Mouse (Mus musculus) neural tube, embryonic 14.5 days (tissue): ENCODE results near the gene Otof. TPM values are rescaled to one million over a fixed set of nuclear protein-coding genes. Genes with fewer than 3 reads are reported as not detected.

Experiments
- ATAC-seq: fragments of 200-750 bp; cut with Nextera tagmentation; 2 replicates; pipeline ENCODE4 v1.8.0; 2017; ENCODE audit warnings: low read depth, mild to moderate bottlenecking, moderate TSS enrichment, moderate library complexity
- H3K27ac ChIP-seq: fragments of 300-500 bp; sonication (generic); 2 replicates; pipeline ENCODE4 v1.5.1; 2014; ENCODE audit warnings: low read depth, mild to moderate bottlenecking, control low read depth, low read length, moderate library complexity, mixed read lengths
- H3K27me3 ChIP-seq: fragments of 300-500 bp; sonication (generic); 2 replicates; pipeline ENCODE4 v1.6.1; 2014; ENCODE audit warnings: low read length; ENCODE audit not compliant: control insufficient read depth, insufficient read depth
- H3K36me3 ChIP-seq: fragments of 300-500 bp; sonication (generic); 2 replicates; pipeline ENCODE4 v1.6.1; 2014; ENCODE audit warnings: low read length, mixed read lengths; ENCODE audit not compliant: control insufficient read depth, insufficient read depth
- H3K4me1 ChIP-seq: fragments of 300-500 bp; sonication (generic); 2 replicates; pipeline ENCODE4 v1.6.1; 2014; ENCODE audit warnings: low read length; ENCODE audit not compliant: control insufficient read depth, insufficient read depth
- H3K4me2 ChIP-seq: fragments of 300-500 bp; sonication (generic); 2 replicates; pipeline ENCODE4 v1.6.1; 2014; ENCODE audit warnings: mild to moderate bottlenecking, low read depth, low read length, control low read depth
- H3K4me3 ChIP-seq: fragments of 300-500 bp; sonication (generic); 2 replicates; pipeline ENCODE4 v1.5.1; 2014; ENCODE audit warnings: low read depth, low read length, control low read depth, mixed read lengths
- H3K9ac ChIP-seq: fragments of 300-500 bp; sonication (generic); replicated peaks from 2 replicates; pipeline ENCODE4 v1.6.1; 2014; ENCODE audit warnings: low read depth, mild to moderate bottlenecking, control low read depth, low read length, mixed read lengths
- H3K9me3 ChIP-seq: fragments of 300-500 bp; sonication (generic); 2 replicates; pipeline ENCODE4 v1.6.1; 2016; ENCODE audit warnings: low read length; ENCODE audit not compliant: control insufficient read depth
- WGBS: fragments of 180-500 bp; shearing (Covaris S2); extraction: QIAGEN DNeasy Blood & Tissue Kit; methylation state at CpG from one replicate; pipeline ENCODE4 v1.1.7; 2014; 5-methylcytosine and 5-hydroxymethylcytosine counted together
- polyA plus RNA-seq: library from polyadenylated mRNA; unstranded; fragments of >200 nt; fragmentation: Nextera tagmentation; extraction: Ambion mirVana; gene quantifications from 2 replicates; pipeline ENCODE4 v1.2.1, GENCODE M21; 2014

Otof gene
- 2.5 and 5.8 TPM in 2 replicates for polyA plus RNA-seq

DNA sequence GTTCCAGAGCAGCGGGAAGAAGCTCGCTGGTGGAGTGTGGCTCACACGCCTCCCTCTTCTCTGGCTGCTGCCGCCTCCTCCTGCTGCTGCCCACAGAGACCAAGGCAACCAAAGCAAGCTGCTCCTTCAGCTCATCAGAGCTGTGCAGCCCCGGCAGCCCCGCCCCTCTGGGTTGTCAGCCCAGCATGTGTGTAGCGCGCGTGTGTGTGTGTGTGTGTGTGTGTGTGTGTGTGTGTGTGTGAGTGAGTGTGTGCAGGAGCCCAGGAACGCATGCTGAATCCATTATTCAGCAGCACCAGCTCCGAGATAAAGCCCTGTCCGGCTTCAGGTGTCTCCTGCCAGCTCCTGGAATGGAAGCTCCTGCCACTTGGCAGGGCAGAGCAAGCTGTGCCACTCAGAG, at the start of gene Otof:
TSS of gene Otof (minus strand) at position 112 of the 400 bp plus-strand sequence.
- no peak within 1 kb of the TSS for H3K4me3 ChIP-seq
- peak within 1 kb of the TSS; percentile 29; the same call in 1 of the 2 replicates for H3K4me2 ChIP-seq
- no peaks in the 10 kb centered on the region for H3K36me3 ChIP-seq
- WGBS: 28% methylated on average over 12 of the region's 12 CpGs
- no peaks in the 10 kb centered on the region for H3K9me3 ChIP-seq
- peak; percentile 68 for ATAC-seq
- no peak within 1 kb of the TSS for H3K9ac ChIP-seq
- peaks cover 11% of the 10 kb centered on the region for H3K4me1 ChIP-seq
- H3K27me3 ChIP-seq: no peaks in the 10 kb centered on the region
- H3K27ac ChIP-seq: no peak within 1 kb of the TSS

DNA sequence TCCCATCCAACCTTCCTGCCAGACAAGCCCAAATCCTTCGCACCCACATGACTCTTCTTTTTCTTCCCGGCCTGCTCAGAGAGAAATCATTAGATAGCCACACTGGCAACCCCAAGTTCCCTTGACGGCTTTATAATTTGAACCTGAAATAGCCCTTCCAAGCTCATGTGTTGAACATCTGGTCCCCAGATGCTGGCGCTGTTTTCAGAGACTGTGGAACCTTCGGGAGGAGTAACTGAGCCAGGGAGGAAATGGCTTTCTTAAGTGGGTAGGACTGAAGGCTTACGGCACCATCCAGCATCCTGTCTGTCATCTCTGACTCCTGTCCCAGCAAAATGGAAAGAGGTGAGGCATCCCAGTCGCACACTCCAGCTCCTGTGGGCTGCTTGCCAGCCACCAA, 35.6 kb upstream of the Otof start:
- H3K4me3 ChIP-seq: no peak overlapping the region
- no peak overlapping the region for H3K27ac ChIP-seq
- no peaks in the 10 kb centered on the region for H3K36me3 ChIP-seq
- no peak overlapping the region for H3K9ac ChIP-seq
- H3K4me2 ChIP-seq: no peak overlapping the region
- WGBS: 74% methylated on average over 7 of the region's 7 CpGs
- ATAC-seq: no peak
- no peaks in the 10 kb centered on the region for H3K9me3 ChIP-seq
- no peaks in the 10 kb centered on the region for H3K27me3 ChIP-seq
- no peaks in the 10 kb centered on the region for H3K4me1 ChIP-seq

DNA sequence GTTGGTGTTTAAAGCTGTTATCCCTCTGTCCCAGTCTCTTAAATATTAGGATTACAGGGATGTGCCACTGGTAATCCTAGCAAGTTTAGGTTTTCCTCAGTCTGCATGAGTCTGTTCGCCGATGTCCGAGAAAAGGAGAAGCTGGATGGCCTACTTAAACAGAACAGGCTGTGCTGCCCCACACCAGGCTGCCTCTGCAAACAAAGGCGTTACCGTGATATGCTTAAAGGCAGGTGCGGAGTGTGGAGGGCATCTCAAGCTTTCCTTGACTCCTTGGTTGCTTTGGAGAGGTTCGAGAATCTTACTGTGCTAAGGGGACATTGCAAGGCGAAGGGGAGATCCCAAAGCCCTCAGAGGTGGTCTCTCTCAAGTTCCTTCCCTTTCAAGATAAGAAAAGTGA, 35.1 kb upstream of the Otof start:
- 88% methylated on average over 8 of the region's 8 CpGs for WGBS
- H3K4me1 ChIP-seq: no peaks in the 10 kb centered on the region
- no peak overlapping the region for H3K27ac ChIP-seq
- no peak overlapping the region for H3K9ac ChIP-seq
- no peak for ATAC-seq
- H3K9me3 ChIP-seq: no peaks in the 10 kb centered on the region
- no peaks in the 10 kb centered on the region for H3K27me3 ChIP-seq
- H3K4me2 ChIP-seq: no peak overlapping the region
- H3K36me3 ChIP-seq: no peaks in the 10 kb centered on the region
- H3K4me3 ChIP-seq: no peak overlapping the region

DNA sequence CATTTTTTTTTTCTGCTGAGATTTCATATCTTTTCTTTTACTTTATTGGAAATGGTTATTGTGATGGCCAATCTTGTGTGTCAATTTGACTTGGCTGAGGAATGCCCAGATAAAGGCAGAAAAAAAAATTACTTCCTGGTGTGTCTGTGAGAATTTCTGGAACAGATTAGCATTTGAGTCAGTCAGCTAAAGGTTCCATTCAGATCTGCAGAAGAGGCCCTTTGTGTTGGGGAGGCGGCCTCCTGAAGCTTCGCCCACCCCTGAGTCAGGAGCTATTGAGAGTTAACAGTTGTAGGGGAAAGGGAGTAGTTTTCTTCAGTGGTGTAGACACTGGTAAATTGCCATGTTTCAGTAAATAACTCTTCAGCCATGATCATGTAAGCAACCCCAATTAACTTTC, 33.6 kb upstream of the Otof start:
- Histone ChIP-seq H3K9ac (no peak overlapping the region), H3K4me3 (no peak overlapping the region), H3K36me3 (no peaks in the 10 kb centered on the region), H3K4me1 (no peaks in the 10 kb centered on the region), H3K27me3 (no peaks in the 10 kb centered on the region), H3K4me2 (no peak overlapping the region), H3K27ac (no peak overlapping the region), H3K9me3 (no peaks in the 10 kb centered on the region)
- ATAC-seq: no peak
- 55% methylated on average over 2 of the region's 2 CpGs for WGBS

DNA sequence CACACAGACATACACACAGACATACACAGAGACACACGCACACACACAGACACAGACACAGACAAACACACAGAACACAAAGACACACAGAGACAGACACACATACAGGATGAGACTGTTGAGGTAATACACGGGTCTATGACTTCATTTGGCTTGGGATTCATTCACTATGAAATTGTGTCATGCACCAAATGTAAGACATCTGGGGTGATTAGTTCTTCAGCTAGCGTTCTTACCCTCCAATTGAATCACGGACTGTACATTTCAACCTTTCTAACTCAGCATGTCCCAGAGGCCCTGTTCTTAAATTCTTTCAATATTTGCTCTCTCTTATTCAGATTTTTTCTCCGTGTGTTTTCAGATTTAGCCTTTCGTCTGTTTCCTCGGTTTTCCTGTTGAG, 32.9 kb upstream of the Otof start:
- Histone ChIP-seq H3K4me3 (no peak overlapping the region), H3K27me3 (no peaks in the 10 kb centered on the region), H3K9me3 (no peaks in the 10 kb centered on the region), H3K9ac (no peak overlapping the region), H3K4me1 (no peaks in the 10 kb centered on the region), H3K27ac (no peak overlapping the region), H3K36me3 (no peaks in the 10 kb centered on the region), H3K4me2 (no peak overlapping the region)
- 88% methylated on average over 7 of the region's 7 CpGs for WGBS
- no peak for ATAC-seq

DNA sequence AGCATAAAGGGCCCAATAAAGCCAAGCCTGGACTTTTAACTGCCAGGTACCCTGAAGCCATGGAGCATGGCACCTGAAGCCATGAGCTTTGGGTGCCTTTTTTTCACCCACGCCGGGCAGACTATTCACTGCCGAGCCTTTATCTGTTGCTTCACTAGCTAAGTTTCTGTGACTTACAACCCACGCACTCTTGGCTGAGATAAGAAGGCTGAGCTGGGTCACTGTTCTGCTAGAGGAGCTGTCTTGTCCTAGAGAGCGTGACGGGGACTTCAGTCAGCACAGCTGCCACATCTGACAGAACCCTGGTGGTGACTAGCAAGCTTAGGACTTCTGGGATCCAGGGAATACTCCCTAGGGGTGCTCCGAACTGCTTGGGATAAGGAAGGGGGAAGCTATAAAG, 32.0 kb upstream of the Otof start:
- no peaks in the 10 kb centered on the region for H3K36me3 ChIP-seq
- 77% methylated on average over 7 of the region's 7 CpGs for WGBS
- H3K27me3 ChIP-seq: no peaks in the 10 kb centered on the region
- no peaks in the 10 kb centered on the region for H3K4me1 ChIP-seq
- no peak for ATAC-seq
- no peak overlapping the region for H3K4me3 ChIP-seq
- no peaks in the 10 kb centered on the region for H3K9me3 ChIP-seq
- H3K27ac ChIP-seq: no peak overlapping the region
- H3K4me2 ChIP-seq: no peak overlapping the region
- no peak overlapping the region for H3K9ac ChIP-seq

DNA sequence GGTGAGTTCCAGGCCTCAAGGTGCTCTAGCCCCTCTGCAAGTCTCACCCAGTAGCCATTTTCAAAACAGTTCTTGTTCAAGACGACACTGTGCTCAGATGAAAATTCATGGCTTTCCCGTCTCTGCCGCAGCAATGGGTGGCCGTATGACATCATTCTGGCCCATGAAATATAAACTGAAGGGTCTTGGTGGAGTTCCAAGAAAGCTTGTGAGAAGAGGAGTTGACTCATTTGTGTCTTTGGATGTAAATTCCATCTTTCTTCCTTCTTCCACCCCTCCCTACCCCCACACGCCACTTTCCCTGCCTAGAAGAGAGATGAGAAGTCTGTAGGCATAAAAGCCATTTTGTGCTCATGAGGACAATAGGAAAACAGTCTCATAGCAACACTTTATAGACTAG, 29.1 kb upstream of the Otof start:
- Histone ChIP-seq H3K9me3 (no peaks in the 10 kb centered on the region), H3K9ac (no peak overlapping the region), H3K4me1 (no peaks in the 10 kb centered on the region), H3K27me3 (no peaks in the 10 kb centered on the region), H3K4me2 (no peak overlapping the region), H3K36me3 (no peaks in the 10 kb centered on the region), H3K4me3 (no peak overlapping the region), H3K27ac (no peak overlapping the region)
- no peak for ATAC-seq
- 71% methylated on average over 5 of the region's 5 CpGs for WGBS

DNA sequence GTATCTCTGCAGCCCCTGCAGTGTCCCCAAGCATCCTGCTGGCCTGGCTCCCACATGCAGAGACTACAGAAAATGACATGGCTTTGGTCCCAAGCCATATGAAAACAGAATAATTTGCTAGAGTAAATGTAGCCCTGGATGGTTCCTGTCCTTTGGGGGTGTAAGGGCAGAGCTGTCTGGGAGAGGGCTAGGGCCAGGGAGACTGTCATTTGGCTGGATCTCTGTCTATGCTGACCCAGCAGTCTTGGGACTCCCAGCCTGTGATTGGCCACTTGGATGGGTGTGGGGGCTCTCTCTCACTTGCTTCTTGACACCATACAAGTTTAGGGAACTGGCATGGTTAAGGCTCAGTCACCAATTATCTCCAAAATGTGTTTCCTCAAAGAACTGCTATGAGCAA, 28.5 kb upstream of the Otof start:
- Histone ChIP-seq H3K36me3 (no peaks in the 10 kb centered on the region), H3K27ac (no peak overlapping the region), H3K4me3 (no peak overlapping the region), H3K9me3 (no peaks in the 10 kb centered on the region), H3K4me1 (no peaks in the 10 kb centered on the region), H3K27me3 (no peaks in the 10 kb centered on the region), H3K4me2 (no peak overlapping the region), H3K9ac (no peak overlapping the region)
- ATAC-seq: no peak

DNA sequence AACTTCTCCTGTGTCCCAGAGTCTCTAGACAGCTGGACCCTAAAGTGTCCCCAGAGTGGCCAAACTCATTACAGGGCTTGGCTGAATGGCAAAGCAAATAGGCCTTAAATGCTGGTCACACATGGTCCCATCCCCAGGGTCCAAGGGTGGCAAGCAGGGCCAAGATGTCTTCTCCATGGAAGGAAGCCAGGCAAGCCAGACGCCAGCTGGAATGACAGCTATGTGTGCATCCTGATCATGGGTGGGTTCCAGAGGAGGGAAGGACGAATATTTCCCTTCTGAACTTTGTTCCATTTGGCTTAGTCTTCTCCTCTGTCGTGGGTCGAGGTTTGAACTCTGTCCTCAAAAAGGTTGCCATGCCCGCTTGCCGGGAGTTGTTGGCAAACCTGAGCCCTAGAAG, 23.4 kb upstream of the Otof start:
- Histone ChIP-seq H3K4me2 (no peak overlapping the region), H3K4me3 (no peak overlapping the region), H3K36me3 (no peaks in the 10 kb centered on the region), H3K27me3 (no peaks in the 10 kb centered on the region), H3K9me3 (no peaks in the 10 kb centered on the region), H3K4me1 (no peaks in the 10 kb centered on the region), H3K27ac (no peak overlapping the region), H3K9ac (no peak overlapping the region)
- 80% methylated on average over 6 of the region's 6 CpGs for WGBS
- no peak for ATAC-seq

DNA sequence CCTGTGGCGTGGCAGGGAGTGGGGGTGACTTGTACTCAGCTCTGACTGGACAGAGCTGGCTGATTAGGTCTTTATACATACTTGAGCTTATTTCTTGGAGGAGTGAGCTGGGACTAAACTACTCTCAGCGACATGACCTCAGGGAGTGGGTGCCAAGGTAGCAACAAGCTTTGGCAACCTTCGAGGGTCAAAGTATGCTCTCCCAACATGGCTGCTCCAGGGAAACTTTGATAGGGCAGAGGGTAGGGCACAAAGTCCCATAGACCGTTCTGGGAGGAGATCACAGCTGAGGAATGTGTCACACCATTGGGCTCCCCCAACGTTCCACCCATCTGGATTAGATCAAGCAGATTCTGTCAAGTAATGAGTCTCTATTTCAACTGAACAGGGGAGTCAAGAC, 22.9 kb upstream of the Otof start:
- Histone ChIP-seq H3K4me2 (no peak overlapping the region), H3K36me3 (no peaks in the 10 kb centered on the region), H3K9me3 (no peaks in the 10 kb centered on the region), H3K9ac (no peak overlapping the region), H3K27me3 (no peaks in the 10 kb centered on the region), H3K4me1 (no peaks in the 10 kb centered on the region), H3K27ac (no peak overlapping the region), H3K4me3 (no peak overlapping the region)
- WGBS: 83% methylated on average over 5 of the region's 5 CpGs
- no peak for ATAC-seq
